Mouse (Mus musculus) B cell, adult 67 days (primary cell): ENCODE data around the gene Mucl3. TPM values are rescaled to one million over a fixed set of nuclear protein-coding genes. Genes with fewer than 3 reads are reported as not detected.

Experiments
- total RNA-seq, 2 experiments: library from RNA; stranded (reverse); gene quantifications; 4 replicates each; pipeline ENCODE4 v1.2.4; 2023

The Mucl3 gene
- not detected for total RNA-seq

GRCm38 (mm10) chr17:35643609-35644236, at the start of gene Mucl3:
TSS of gene Mucl3 (minus strand) at chr17:35643695.

GRCm38 (mm10) chr17:35673416-35674035, 30.0 kb upstream of the Mucl3 start, which contains the start of gene Gtf2h4:
TSS of gene Gtf2h4 (minus strand) at chr17:35673739.

GRCm38 (mm10) chr17:35667334-35668065, 24.0 kb upstream of the Mucl3 start, which contains the start of gene Vars2:
TSS of gene Vars2 (minus strand) at chr17:35667592.

GRCm38 (mm10) chr17:35626537-35626936, 17.0 kb downstream of the Mucl3 start, which contains the start of gene Gm9573:
TSS of gene Gm9573 (minus strand) at chr17:35626637.

GRCm38 (mm10) chr17:35601249-35601648, 42.2 kb downstream of the Mucl3 start, which contains the start of gene Sfta2:
TSS of gene Sfta2 (plus strand) at chr17:35601549.

Other genes with a start within 250 kb of the Mucl3 start
- 100 to 1,000 TPM; 249 to 254 TPM for gene H2-Q6, start 218.8 kb downstream of the Mucl3 start, total RNA-seq
- gene H2-Q7, start 204.5 kb downstream of the Mucl3 start, total RNA-seq = 100 to 1,000 TPM; 133 to 144 TPM
- gene H2-Q10, start 173.6 kb downstream of the Mucl3 start, total RNA-seq = 10 to 100 TPM; 53.7 to 58.6 TPM
- 1 to 10 TPM in 1 of 2 experiments, under 1 TPM in 1; 0.42 to 1.7 TPM for gene Pou5f1, start 137.7 kb downstream of the Mucl3 start, total RNA-seq
- gene Tcf19, start 126.9 kb downstream of the Mucl3 start, total RNA-seq = 1 to 10 TPM; 3.7 to 4.6 TPM
- gene Cchcr1, start 126.6 kb downstream of the Mucl3 start, total RNA-seq = 10 to 100 TPM; 12.4 TPM
- under 1 TPM in 1 of 2 experiments, not detected in 1; 0.90 TPM for gene Psors1c2, start 110.5 kb downstream of the Mucl3 start, total RNA-seq
- not detected for gene Cdsn, start 91.6 kb downstream of the Mucl3 start, total RNA-seq
- not detected for gene 2300002M23Rik, start 76.2 kb downstream of the Mucl3 start, total RNA-seq
- gene Sfta2, start 42.1 kb downstream of the Mucl3 start, total RNA-seq = not detected
- gene Gm9573, start 17.1 kb downstream of the Mucl3 start, total RNA-seq = not detected
- gene Vars2, start 23.9 kb upstream of the Mucl3 start, total RNA-seq = 10 to 100 TPM; 46.4 to 58.1 TPM
- gene Gtf2h4, start 30.0 kb upstream of the Mucl3 start, total RNA-seq = 10 to 100 TPM; 16.1 to 23.9 TPM
- under 1 TPM in 1 of 2 experiments, not detected in 1; 0.44 TPM for gene Ddr1, start 60.9 kb upstream of the Mucl3 start, total RNA-seq
- not detected for gene Ier3, start 178.0 kb upstream of the Mucl3 start, total RNA-seq
- gene Flot1, start 179.5 kb upstream of the Mucl3 start, total RNA-seq = 10 to 100 TPM; 19.9 to 23.4 TPM
- 100 to 1,000 TPM; 257 to 280 TPM for gene Tubb5, start 194.6 kb upstream of the Mucl3 start, total RNA-seq
- gene Mdc1, start 197.8 kb upstream of the Mucl3 start, total RNA-seq = 10 to 100 TPM; 83.9 to 84.1 TPM
- gene Nrm, start 217.6 kb upstream of the Mucl3 start, total RNA-seq = 100 to 1,000 TPM in 1 of 2 experiments, 10 to 100 TPM in 1; 99.6 to 102 TPM
- gene Ppp1r18, start 221.9 kb upstream of the Mucl3 start, total RNA-seq = 100 to 1,000 TPM; 217 to 237 TPM
- 100 to 1,000 TPM; 127 to 137 TPM for gene Dhx16, start 236.1 kb upstream of the Mucl3 start, total RNA-seq